Comparison of ENCODE assay signal across 26 mouse cellular contexts in genomic region chr7:108750673-108751072, GRCm38 (mm10). TPM values are rescaled to one million over a fixed set of nuclear protein-coding genes. Genes with fewer than 3 reads are reported as not detected.
DNase-seq lines count a peak whose midpoint lies in the region; ATAC-seq and TF ChIP-seq lines count a peak whose summit lies in the region.
"Had no signal": no experiment of that assay in that cellular context is flagged by ENCODE, and none has a peak within 500 bp of the region (broad histone marks: within the 10 kb centered on the region; RNA-seq: fewer than 3 reads in every experiment).

Gene Olfr513, plus strand, starts transcription at chr7:108750973.

- H3K27ac ChIP-seq in midbrain, postnatal 0 days (ENCODE audit: low read depth, low read length), result no peak within 1 kb of the TSS
- no peak within 1 kb of the TSS for H3K27ac ChIP-seq in midbrain, embryonic 15.5 days

- H3K4me2 ChIP-seq in midbrain, postnatal 0 days (ENCODE audit: low read depth, low read length, poor library complexity, severe bottlenecking), result no peak within 1 kb of the TSS
- H3K4me2 ChIP-seq in midbrain, embryonic 15.5 days, result no peak within 1 kb of the TSS

- no peaks in the 10 kb centered on the region for H3K27me3 ChIP-seq in midbrain, postnatal 0 days (ENCODE audit: insufficient read depth, low read length)
- H3K27me3 ChIP-seq in midbrain, embryonic 15.5 days (replicated peaks), result no peaks in the 10 kb centered on the region
- H3K27me3 ChIP-seq: Patski had no signal

- no peak within 1 kb of the TSS for H3K9ac ChIP-seq in midbrain, postnatal 0 days (replicated peaks; ENCODE audit: low read length, poor library complexity, severe bottlenecking)
- no peak within 1 kb of the TSS for H3K9ac ChIP-seq in midbrain, embryonic 15.5 days

- H3K4me3 ChIP-seq in midbrain, postnatal 0 days (ENCODE audit: low read depth, low read length), result no peak within 1 kb of the TSS
- H3K4me3 ChIP-seq in midbrain, embryonic 15.5 days, result no peak within 1 kb of the TSS

- ATAC-seq in midbrain, postnatal 0 days (ENCODE audit: low FRiP score), result no peak
- ATAC-seq in midbrain, embryonic 15.5 days (replicated peaks), result no peak
- ATAC-seq: activated CD4-positive, CD25-positive, alpha-beta regulatory T cell, adult 4 months; CD4-positive, CD25-positive, alpha-beta regulatory T cell, adult 4 months; Patski had no signal

- H3K4me1 ChIP-seq in midbrain, postnatal 0 days (ENCODE audit: insufficient read depth, low read length), result no peaks in the 10 kb centered on the region
- H3K4me1 ChIP-seq in midbrain, embryonic 15.5 days, result no peaks in the 10 kb centered on the region

- DNase-seq in midbrain, postnatal 0 days (ENCODE audit: low spot score), result peak; percentile 0
- DNase-seq in brain, adult 2 months (ENCODE audit: low read depth, low spot score), result peak; percentile 0
- no peak for DNase-seq in kidney, adult 8-10 months
- DNase-seq: adrenal gland, adult 2 months; adrenal gland, adult 8-10 months; adrenal gland, postnatal 10 days; adrenal gland, postnatal 14 days; adrenal gland, postnatal 25 days; adrenal gland, postnatal 36 days; B cell, adult 2 months; cerebellum, adult 11 months; cerebellum, adult 11-12 months; cerebellum, adult 18-20 months; cerebellum, adult 2 months had no signal

- no peak for TF ChIP-seq CTCF in midbrain, postnatal 0 days (IDR thresholded peaks at IDR 0.05)

- H3K36me3 ChIP-seq in midbrain, postnatal 0 days (ENCODE audit: insufficient read depth, low read length), result no peaks in the 10 kb centered on the region
- no peaks in the 10 kb centered on the region for H3K36me3 ChIP-seq in midbrain, embryonic 15.5 days (replicated peaks)
- H3K36me3 ChIP-seq: G1E had no signal

- H3K9me3 ChIP-seq in midbrain, postnatal 0 days (ENCODE audit: low read length), result no peaks in the 10 kb centered on the region
- H3K9me3 ChIP-seq in midbrain, embryonic 15.5 days, result no peaks in the 10 kb centered on the region

- 67% methylated on average over 1 of the region's 1 CpGs for WGBS in midbrain, postnatal 0 days
- 80% methylated on average over 1 of the region's 1 CpGs for WGBS in midbrain, embryonic 15.5 days

RNA-seq across cellular contexts. Expression of gene Olfr513, which starts in this region (rescaled TPM):
- total RNA-seq in midbrain, postnatal 0 days (2014; rRNA removed), result not detected in 2 replicates
- not detected in 2 replicates for polyA plus RNA-seq in midbrain, postnatal 0 days (2015; fragmentation: Nextera tagmentation; extraction: Ambion mirVana)
- not detected in 2 replicates for polyA plus RNA-seq in midbrain, embryonic 15.5 days (2015; fragmentation: Nextera tagmentation; extraction: Ambion mirVana)
- total RNA-seq: adrenal gland, adult 18-20 months; adrenal gland, adult 2 months; adrenal gland, adult 8-10 months; adrenal gland, postnatal 10 days; adrenal gland, postnatal 14 days; adrenal gland, postnatal 25 days; adrenal gland, postnatal 36 days; adrenal gland, postnatal 4 days; CH12.LX; ES-E14; G1E; MEL had no signal
- polyA plus RNA-seq: activated CD4-positive, CD25-positive, alpha-beta regulatory T cell, adult 4 months; adrenal gland, adult 2 months; brain, embryonic 14.5 days; C2C12; CD4-positive, CD25-positive, alpha-beta regulatory T cell, adult 4 months; cerebellum, adult 2 months; G1E; Patski had no signal

Comparison
In these comparisons a context has a peak if more than half of its experiments do, and no peak if none do; other contexts are left out.
1. Peak in DNase-seq in midbrain, postnatal 0 days; RNA of the gene not detected or under 1 TPM.